Mouse (Mus musculus): ENCODE data around the gene Gdf15.
"Not testable (repeated sequence)": the region's sequence is repeated elsewhere in the genome, so short reads cannot be mapped to it uniquely, and the experiment has no call there.

Gene Gdf15

DNA sequence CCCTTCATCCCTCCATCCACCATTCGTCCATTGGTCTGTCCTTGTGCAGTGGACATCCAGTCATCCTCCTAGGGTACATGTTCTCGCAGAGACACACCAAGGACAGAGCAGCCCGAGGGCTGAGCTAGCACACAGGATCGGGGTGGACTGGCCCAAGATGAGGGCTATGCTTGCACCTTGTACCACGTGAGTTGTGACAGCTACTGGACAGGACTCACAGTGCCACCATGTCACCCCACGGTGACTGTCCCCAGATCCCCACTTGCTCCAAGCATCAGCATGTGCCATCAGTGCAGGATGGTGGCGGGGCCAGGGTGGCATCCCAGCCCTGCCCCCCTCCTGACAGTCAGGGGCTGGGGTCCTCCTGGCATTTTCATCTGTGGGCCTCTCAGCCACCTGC, 27.7 kb downstream of the Gdf15 start:
- DNase-seq = no peak

DNA sequence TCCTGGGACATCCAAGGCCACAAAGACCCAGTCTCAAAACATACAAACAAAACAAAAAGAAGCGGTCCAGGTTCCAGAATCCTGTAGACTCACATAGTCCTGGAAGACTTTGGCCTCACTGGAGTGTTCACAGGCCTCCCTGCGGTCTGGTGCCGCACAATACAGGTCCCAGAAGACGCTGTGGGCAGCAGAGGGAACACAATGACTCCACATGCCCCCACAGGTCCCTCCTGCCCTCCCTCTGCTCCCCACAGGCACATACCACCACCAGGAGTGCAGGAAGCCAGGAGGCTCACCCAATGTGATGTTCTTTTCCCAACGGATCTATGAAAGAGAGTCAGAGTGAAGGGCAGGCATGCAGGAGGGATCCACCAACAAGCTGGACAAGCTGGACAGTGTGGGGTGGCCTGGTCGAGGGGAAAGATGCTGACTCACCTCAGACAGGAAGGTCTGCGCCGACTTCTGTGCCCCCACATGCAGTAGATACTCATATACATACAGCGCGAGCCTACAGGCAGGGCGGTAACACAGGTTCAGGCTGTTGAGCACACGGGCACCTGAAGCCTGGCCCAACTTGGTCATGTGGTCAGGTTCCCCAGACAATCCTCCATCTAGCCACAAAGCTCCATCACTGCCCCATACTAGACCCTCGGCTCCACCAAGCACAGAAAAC, 30.0 kb downstream of the Gdf15 start:
- DNase-seq = no peak

DNA sequence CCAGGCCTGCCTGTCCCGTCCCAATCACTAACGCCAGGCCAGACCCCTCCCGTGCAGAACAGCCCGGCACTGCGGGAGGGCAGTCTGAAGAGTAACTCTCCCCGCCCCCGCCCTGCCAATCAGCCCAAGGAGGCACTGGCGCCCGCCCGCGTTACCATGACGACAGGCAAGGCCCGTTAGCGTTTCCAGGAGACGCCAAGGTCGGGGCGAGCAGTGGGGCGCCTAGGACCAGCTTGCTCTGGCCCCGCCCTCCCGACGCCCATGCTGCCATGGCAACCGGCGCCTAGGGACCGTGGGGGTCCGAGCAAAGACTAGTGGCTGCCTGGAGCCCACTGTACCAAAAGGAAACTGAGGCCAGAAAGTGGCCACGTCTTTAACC, 31.0 kb downstream of the Gdf15 start:
- peak; percentile 70 to 84 for DNase-seq

DNA sequence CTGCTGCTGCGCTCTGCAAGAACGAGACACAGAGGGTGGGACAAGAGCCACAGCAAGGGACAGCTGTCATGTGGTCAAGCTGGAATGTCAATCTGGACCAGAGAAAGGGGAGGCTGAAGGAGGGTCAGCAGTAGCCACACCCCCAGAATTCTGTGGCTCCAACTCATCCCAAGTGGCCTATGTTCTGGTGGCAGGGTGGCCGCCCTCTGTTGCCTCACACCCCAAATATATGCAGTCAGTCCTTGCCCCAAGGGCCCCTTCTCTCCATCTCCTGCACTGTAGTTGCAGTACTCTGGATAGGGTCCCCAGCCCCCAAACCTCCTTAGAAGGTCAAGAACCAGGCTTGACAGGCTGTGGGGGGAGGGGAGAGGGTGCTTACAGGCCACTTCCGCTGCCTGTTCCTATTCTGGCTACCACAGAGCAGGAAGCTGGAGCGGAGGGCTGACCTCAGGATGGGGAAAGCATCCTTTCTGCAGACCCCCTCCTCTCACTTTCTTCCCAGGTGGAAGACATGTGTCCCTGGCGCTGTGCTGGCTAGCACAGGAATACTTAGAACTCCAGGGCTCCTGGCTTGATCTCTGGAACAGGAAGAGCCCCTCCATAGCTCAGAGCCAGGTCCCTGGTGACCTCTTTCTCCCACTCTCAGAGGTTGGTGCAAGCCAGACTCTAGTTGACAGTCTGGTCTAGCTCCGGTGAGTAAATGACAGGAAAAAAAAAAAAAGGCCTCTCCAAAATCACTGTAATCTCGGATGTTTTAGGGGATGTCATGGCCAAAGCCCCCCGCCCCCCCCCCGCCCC, 31.6 kb downstream of the Gdf15 start:
- no peak for DNase-seq

DNA sequence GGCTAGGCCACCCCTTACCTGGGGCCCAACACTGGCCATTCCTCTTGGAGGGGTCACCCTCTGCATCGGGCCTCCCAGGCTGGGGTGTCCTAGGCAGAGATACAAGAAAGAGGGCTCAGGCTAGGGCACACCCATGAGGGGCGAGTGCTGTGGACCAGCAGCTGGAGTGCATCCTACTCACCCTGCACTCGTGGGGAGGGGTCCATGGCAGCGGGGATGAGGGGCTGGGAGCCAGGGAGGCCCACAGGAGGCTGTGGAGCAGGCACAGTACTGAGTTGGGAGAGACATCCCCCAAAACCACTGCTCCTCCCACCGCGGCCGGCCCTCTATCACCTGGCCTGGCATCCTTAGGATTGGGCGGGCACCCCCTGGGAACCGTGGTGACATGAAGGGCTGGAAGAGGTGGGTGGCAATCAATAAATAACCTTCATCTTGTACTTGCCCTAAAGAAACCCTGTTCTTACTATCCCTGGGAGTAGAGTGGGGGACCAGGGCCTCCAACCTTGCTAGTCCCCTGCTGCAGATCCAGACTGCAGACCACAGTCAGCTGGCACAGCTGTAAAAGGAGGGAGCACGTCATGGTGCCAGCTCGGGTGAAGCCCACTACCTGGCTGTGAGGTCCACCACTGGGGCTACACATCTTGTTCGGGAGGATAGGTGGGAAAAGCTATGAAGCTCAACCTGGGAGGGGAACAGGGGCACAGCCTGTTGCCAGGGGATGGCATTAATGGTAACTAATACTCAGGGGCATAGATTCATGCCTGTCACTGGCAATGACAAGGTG, 32.6 kb downstream of the Gdf15 start:
- DNase-seq = no peak

DNA sequence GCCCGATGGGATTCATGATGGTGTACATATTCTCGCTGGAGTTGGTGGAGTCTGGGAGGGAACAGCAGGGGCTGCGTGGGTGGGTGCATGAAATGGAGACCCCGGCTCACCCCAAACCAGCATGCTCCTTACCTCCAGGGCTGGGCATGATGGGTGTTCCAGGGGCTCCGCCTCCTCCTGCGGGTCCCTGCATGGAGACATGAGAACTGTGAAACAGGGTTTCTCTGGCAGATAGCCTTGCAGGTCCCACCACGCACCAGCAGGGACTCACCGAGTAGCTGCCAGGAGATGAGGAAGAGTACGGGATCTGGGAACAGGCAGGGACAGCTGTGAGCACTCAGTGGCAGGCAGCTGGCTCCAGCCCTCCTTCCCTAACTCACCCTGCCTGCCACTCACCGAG, 33.5 kb downstream of the Gdf15 start:
- DNase-seq = peak in 1 of 2 experiments; percentile 9

DNA sequence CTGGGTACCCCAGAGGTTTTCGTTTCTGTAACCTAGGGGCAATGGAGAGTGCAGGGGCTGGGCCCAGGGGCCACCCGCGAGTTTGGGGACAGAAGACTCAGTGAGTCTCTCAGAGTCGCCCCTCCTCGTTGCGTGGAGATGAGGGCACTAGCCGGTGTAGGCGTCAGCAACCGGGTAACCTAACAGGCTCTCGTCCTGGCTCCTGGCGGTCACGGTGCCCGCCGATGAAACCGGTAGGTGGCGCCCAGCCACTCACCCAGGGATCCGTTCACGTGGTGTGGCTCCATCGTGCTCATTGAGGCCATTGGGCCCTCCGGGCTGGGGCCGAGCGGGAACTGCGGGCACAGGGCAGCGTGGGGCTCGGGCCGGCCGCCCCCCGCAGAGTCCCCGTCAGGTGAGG, 34.0 kb downstream of the Gdf15 start:
- peak; percentile 92 for DNase-seq

DNA sequence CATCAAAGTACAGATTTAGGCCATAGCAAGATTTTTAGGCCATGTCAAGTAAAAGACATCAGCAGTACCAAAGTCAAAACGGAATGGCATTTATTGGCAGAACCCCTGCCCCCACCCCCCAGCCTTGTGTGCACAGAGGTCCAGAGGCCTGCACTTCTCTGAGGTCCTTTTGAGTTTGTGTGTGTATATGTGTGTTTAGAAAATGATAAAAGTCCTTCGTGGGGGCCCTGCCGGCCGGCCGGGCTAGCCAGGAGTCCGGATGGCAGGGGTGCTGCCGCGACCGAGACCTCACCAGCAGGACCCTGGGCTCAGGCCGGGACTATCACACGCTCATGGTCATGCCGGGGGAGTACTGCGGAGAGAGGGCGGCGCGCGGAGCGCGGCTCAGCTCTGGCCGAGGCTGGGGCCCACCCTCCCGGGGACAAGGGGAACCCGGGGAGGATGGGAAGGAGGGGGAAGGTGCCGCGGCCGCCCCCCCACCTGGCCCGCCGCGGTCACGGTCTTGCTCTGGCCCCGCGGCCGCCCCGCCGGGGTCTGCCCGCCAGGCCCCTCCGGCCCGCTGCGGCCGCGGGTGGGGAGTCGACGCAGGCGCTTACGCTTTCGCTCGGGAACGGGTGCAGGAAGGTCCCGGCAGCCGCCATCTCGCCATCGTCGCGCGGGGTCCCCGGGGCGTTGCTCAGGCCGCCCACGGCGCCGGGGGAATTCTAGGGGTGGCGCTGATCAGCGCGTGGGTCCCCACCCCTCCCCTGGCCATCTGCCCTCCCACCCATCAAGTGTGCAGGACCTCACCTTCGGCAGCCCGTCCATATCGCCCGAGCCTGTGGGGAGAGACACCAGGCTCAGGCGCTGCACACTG, 34.6 kb downstream of the Gdf15 start:
- DNase-seq = peak in 1 of 2 experiments; percentile 34

DNA sequence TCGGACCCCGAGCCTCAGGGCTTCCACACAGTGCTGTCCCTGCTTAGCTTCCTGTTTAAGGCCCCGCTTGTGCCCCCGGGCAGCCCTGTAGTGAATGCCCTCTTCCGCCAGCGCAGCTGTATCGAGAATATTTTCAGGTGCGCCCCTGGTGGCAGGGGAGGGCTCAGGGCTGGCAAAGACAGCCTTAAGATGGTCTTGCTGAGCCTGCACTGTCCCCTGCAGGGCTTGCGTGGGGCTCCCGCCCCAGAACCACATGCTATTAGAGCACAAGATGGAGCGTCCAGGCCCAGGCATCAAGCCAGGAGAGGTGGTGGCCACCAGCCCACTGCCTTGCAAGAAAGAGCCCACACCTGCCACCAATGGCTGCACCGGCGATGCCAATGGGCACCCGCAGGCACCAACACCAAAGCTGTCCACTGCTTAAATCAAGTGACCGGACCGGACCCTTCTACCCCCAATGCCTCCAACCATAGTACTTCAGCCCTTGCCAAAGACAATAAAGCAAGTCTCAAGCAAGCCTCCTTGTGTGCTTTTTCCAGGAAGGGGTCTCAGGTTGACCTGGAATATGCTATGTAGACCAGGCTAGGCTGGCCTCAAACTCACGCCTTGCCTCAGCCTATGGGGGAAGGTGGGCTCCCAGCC, 35.4 kb downstream of the Gdf15 start:
- peak; percentile 67 to 73 for DNase-seq

DNA sequence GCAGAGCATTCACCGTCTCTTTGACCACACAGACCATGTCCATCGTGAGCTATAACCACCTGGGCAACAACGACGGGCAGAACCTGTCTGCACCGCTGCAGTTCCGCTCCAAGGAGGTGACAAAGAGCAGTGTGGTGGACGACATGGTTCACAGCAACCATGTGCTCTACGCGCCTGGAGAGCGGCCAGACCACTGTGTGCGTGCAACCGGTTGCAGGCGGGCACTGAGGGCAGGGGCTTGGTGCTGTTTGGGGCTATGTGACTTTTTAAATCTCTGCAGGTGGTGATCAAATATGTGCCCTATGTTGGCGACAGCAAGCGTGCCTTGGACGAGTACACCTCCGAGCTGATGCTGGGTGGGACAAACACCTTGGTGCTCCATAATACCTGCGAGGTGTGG, 36.0 kb downstream of the Gdf15 start:
- no peak for DNase-seq

DNA sequence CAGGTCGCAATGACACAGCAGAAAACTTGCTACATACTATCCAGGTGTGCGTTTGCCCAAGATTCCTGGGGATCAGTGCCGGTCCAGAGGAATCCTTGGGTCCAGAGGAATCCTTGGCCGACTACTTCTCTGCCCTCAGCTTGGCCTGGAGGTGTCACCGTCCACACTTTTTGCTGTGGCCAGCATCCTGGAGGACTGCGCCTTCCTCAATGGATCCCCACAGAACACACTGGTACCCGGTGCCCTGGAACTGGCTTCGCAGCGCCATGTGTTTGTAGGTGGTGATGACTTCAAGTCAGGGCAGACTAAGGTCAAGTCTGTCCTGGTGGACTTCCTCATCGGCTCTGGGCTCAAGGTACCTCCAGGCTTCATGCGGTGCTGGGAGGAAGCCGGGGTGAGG, 36.4 kb downstream of the Gdf15 start:
- DNase-seq = no peak

DNA sequence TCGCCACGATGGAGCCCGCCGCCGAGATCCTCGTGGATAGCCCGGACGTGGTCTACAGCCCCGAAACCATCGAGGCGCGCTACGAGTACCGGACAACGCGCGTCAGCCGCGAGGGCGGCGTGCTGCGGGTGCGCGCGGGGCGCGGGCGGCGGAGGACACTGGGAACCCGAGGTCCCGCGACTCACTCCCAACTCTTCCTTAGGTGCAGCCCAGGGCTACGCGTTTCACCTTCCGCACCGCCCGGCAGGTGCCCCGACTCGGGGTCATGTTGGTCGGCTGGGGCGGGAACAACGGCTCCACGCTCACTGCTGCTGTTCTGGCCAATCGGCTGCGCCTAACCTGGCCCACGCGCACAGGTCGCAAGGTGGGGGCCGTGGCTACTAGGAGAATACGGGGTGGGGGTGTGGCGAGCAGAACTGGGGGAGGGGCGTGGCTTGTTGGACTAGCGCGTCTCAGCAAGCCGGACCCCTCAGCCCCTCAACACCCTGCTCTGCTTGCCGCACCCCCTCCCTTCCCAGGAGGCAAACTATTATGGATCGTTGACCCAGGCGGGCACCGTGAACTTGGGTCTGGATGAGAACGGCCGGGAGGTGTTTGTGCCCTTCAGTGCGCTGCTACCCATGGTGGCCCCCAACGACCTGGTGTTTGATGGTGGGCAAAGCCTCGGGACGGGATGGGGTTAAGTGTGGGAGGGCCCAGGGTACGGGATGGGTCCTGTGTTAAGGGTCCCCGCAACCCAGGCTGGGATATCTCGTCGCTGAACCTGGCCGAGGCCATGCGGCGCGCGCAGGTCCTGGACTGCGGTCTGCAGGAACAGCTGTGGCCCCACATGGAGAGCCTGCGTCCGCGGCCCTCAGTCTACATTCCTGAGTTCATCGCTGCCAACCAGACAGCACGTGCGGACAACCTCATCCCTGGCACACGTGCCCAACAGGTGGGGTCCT, 37.4 kb downstream of the Gdf15 start:
- peak in 1 of 2 experiments; percentile 55 for DNase-seq

DNA sequence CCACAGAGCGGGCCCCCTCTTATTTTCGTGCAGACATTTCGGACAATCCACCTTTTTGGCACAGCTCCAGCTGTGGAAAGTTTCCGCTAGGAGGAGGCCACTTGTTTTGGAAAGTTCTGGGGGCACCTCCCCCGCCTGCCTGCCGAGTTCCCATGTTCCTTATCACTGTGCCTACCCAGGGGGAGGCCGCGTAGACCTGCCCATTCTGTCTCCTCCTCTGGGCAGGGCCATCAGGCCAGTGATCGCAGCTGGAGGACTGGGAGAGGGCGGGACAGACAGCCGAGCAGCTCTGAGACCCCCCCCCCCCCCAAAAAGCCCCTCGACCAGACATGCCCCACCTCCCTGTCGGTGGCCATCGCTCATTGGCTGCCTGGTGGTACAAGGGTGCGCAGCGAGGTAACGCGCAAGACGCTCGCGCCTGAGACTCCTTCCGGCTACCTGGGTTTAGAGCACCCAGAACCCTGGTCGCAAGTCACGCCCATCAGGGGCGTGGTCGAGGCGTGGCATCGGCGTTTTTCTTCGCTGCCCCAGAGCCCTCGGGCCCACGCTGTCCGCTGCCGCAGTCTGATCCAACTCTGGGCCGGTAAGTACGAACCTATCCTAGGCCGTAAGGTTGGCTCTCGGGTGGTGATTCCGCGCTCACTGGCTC, 38.2 kb downstream of the Gdf15 start, which contains the start of gene Isyna1:
Gene Isyna1, plus strand, starts transcription at position 413 of the 649 bp plus-strand sequence.
- peak; percentile 56 to 68 for DNase-seq

DNA sequence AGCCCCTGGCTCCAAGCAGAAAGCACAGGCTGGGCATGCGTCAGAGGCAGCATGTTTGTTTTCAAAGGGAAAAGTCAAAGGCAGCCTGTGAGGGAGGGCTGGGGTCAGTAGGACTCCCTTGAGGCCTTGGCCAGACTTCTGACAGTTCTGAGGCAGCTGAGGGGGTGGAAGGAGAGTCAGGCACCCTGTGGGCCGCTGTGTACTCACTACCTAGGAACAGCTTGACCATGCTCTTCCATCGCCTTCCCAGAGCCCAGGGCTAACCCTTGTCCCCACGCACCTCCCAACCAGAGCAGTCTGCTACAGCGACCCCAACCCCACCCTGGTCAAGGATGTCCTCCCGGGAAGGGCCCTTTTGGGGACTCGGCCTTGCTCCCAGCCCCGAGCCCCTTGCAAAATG, 39.1 kb downstream of the Gdf15 start:
- DNase-seq = no peak

DNA sequence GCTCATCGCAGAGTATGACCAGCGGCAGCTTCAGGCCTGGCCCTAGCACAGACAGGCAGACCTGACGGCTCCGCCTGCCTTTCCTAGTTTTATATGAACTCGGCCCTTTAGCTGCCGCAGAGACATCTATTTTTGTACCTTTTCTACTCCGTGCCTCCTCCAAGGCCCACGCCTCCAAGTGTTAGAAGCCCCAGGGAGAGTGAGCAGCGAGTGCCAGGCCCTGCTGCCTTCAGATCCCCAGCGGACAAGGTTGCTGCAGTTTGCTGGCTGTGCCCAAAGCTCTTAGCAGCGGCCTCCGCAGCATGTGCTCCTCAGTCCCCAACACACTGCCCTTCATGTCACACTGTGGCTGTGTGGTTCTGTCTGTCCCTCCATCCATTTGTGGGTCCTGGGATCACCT, 40.7 kb downstream of the Gdf15 start:
- no peak for DNase-seq

DNA sequence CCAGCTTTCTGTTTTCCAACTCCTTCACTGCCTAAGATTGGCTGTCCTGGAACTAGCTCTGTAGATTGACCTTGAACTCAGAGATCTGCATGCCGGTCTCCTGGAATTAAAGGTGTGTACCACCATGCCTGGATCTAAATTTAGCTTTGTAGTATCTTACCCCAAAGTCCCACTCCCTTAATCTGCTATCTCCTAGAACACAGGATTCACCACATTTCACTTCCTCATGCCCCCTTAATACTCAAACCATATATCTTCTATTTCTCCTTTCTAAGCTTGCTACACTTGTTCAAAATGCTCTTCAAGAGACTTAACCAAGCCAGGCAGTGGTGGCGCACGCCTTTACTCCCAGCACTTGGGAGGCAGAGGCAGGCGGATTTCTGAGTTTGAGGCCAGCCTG, 44.3 kb downstream of the Gdf15 start:
- DNase-seq = not testable (repeated sequence)

DNA sequence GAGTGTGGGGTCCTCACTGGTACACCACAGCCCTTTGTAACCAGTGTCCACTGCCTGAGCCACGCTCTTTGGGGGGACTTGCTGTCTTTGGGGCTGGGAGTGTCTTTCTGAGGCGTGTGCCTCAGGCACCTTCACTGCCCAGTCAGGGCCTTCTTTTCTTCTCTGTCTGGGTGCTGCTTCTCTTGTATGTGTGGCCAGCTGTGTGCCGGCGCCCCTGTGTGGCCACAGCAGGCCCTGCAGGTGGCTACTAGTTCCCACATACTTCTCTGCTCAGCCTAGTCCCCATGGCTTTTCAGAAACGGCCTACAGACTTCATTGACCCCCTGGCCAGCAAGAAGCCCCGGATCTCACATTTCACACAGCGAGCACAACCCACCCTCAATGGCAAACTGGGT, 47.0 kb downstream of the Gdf15 start:
- DNase-seq = peak; percentile 64 to 67

DNA sequence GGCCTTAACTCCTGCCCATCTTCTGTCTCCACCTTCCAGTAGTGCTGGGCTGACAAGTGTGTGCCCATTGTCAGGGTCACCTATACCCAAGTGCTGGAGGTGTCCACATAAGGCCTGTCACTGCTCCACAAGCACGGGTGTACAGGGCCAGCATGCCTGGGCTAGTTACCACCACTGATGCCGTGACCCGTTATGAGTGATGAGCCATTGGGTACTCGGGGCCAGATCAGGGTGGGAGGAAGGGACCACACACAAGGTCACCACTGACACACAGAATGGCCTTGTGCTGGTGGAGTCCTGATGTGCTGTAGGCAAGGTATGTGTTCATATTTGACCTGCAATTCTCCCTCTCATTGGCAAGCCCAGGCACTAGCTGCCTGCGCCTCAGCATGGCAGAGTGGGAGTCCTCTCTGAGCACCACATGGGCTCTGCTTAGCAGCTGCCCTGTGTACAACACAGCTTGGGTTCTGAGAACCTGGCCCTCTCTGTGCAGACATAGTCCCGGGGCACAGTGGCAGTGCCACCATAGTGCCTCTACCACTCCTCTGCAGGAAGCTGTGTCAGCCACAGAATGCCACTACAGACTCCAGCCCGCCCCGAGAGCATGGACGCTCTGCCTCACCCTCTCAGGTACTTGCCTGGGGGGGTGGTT, 47.5 kb downstream of the Gdf15 start:
- no peak for DNase-seq

DNA sequence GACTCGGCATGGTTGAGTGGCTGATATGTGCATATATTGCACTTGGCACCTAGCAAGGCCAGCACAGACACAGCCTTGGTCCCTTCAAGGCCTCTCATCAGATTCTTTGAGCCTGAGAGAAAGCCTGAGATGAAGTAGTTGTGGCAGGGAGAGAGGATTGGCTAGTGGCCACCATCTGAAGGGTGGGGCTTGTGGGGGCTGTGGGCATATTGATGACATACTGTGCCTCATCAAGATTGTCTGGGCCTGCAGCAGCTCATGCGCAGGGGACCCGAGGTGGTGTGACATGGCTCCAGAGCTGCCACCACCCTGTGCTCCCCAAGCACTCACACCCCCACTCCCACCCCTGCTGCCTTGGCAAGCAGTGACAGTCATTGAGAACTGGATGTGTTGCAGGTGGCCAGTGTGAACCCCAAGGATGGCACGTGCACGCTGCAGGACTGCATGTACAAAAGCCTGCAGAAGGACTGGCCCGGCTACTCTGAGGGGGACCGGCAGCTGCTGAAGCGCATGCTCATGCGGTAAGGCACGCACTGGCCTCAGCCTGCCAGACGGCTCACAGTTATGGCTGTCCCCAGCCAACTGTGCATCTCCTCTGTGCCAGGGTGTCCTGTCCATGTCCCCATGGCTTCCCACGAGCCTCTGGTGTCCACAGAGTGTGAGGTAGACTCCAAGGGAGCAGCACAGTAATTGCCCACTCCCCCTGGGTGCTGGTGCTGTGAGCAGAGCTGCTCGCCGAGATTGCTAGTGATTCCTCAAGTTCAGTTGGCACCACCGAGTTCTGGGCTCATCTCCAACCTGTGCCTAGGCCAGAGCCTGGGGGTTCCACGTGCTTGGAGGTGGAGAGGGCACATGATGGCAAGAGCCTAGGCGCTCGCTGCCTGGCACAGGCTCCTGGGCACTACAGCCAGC, 48.5 kb downstream of the Gdf15 start:
- peak; percentile 77 to 80 for DNase-seq

Measured in cerebellum, postnatal 36 days (tissue).